Mouse (Mus musculus) right cerebral cortex, postnatal 10 days (tissue): ENCODE measurements around the gene Ect2.

Experiments used
- DNase-seq, 2 experiments: peaks; one replicate each; pipeline ENCODE4 v3.0.0; 2021; ENCODE audit warnings: low spot score in 2 of 2

The Ect2 gene

GRCm38 (mm10) chr3:27070340-27070739 is 83.3 kb downstream of the Ect2 start:
- DNase-seq, result no peak

GRCm38 (mm10) chr3:27067206-27067605 is 86.5 kb downstream of the Ect2 start:
- DNase-seq, result no peak

- DNase-seq, result no peak
These were observed 88.8 kb downstream of the Ect2 start for GRCm38 (mm10) chr3:27064886-27065285.

- no peak for DNase-seq
These were observed 90.0 kb downstream of the Ect2 start for GRCm38 (mm10) chr3:27063399-27064260.

GRCm38 (mm10) chr3:27060441-27060840 is 93.2 kb downstream of the Ect2 start:
- no peak for DNase-seq

GRCm38 (mm10) chr3:27059529-27060322 is 94.0 kb downstream of the Ect2 start:
- DNase-seq, result no peak

- DNase-seq, result no peak
These were observed 98.2 kb downstream of the Ect2 start for GRCm38 (mm10) chr3:27055471-27055870.

GRCm38 (mm10) chr3:27054766-27055165 is 98.9 kb downstream of the Ect2 start:
- DNase-seq, result no peak
